Mouse (Mus musculus) liver, adult (tissue): ENCODE data around the gene Eif3a.

Experiments
- GATA4 ChIP-seq: IDR thresholded peaks from 2 replicates; pipeline ENCODE4 v1.6.1; 2014; ENCODE audit warnings: mild to moderate bottlenecking, low read length; ENCODE audit not compliant: insufficient replicate concordance

Gene Eif3a

GRCm38 (mm10) chr19:60787465-60788150 is 2.9 kb downstream of the Eif3a start:
- TF ChIP-seq GATA4 = no peak

- no peak for TF ChIP-seq GATA4
Observed at GRCm38 (mm10) chr19:60784712-60785111, 5.7 kb downstream of the Eif3a start.

GRCm38 (mm10) chr19:60782034-60782433 is 8.4 kb downstream of the Eif3a start:
- no peak for TF ChIP-seq GATA4

- no peak for TF ChIP-seq GATA4
Observed at GRCm38 (mm10) chr19:60773366-60773765, 17.1 kb downstream of the Eif3a start.

- no peak for TF ChIP-seq GATA4
Observed at GRCm38 (mm10) chr19:60758896-60759835, 31.3 kb downstream of the Eif3a start.

- no peak for TF ChIP-seq GATA4
Observed at GRCm38 (mm10) chr19:60757099-60757785, 33.2 kb downstream of the Eif3a start.

GRCm38 (mm10) chr19:60756192-60757098 is 34.0 kb downstream of the Eif3a start:
- TF ChIP-seq GATA4 = no peak

GRCm38 (mm10) chr19:60755438-60756191 is 34.8 kb downstream of the Eif3a start, which contains the start of gene Nanos1:
Nanos1 (plus strand) TSS chr19:60755987.
- TF ChIP-seq GATA4 = no peak

- TF ChIP-seq GATA4 = no peak
Observed at GRCm38 (mm10) chr19:60747801-60748200, 42.7 kb downstream of the Eif3a start.

- no peak for TF ChIP-seq GATA4
Observed at GRCm38 (mm10) chr19:60743767-60744547, 46.5 kb downstream of the Eif3a start.

- TF ChIP-seq GATA4 = no peak
Observed at GRCm38 (mm10) chr19:60740560-60740959, 49.9 kb downstream of the Eif3a start.

GRCm38 (mm10) chr19:60731966-60732365 is 58.5 kb downstream of the Eif3a start:
- TF ChIP-seq GATA4 = no peak

- TF ChIP-seq GATA4 = no peak
Observed at GRCm38 (mm10) chr19:60731299-60731698, 59.2 kb downstream of the Eif3a start.
